Mouse (Mus musculus) spleen, postnatal 14 days (tissue): ENCODE results near the gene Gm8005.
"Not testable (repeated sequence)": the region's sequence is repeated elsewhere in the genome, so short reads cannot be mapped to it uniquely, and the experiment has no call there.

Source experiments
- DNase-seq, 2 experiments: peaks; one replicate each; pipeline ENCODE4 v3.0.0; 2021 to 2022; ENCODE audit warnings: low spot score in 2 of 2

Gm8005 gene

DNA sequence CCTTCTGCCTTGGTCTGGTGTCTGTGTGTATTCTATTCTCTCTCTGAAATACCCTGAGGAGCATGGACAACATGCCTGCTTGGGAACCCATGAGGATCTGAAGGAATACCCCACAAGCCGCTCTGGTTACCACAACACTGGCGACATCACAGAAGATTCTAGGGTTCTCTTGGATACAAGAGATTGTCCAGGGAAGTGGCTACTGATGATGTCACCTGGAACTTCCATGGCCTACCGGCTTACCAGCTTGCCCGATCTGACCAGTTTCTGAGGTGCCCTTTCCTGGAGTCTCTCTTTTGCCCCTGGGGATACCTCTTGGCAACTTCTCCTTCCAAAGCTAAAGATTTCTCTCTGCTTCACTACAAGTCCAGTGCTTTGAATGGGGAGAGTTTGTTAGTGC is at the start of gene Gm8005:
TSS of gene Gm8005 (minus strand) at position 101 of the 400 bp plus-strand sequence.
- not testable (repeated sequence) for DNase-seq

DNA sequence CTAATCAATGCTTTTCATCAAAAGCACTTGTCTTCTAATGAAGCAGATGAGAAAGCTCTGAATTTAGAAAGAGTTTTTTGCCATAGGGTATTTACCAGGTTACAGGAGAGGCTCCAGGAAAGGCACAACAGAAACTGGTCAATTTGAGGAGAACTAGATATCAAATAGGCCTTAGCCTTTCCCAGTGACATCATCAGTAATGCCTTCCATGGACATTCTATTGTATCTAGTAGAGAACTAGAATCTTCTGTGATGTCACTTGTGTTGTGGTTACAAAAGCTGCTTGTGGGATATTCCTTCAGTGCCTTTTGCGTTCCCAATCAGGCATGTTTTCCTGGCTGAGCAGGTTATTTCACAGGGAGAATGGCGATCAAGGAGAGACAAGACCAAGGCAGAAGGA is 24.1 kb upstream of the Gm8005 start, which contains the start of gene Gm8011:
TSS of gene Gm8011 (plus strand) at position 301 of the 400 bp plus-strand sequence.
- not testable (repeated sequence) for DNase-seq
